Mouse (Mus musculus): ENCODE results near the gene Ovch2. TPM values are rescaled to one million over a fixed set of nuclear protein-coding genes. Genes with fewer than 3 reads are reported as not detected.

The Ovch2 gene
- polyA plus RNA-seq, 1 experiment = not detected

DNA sequence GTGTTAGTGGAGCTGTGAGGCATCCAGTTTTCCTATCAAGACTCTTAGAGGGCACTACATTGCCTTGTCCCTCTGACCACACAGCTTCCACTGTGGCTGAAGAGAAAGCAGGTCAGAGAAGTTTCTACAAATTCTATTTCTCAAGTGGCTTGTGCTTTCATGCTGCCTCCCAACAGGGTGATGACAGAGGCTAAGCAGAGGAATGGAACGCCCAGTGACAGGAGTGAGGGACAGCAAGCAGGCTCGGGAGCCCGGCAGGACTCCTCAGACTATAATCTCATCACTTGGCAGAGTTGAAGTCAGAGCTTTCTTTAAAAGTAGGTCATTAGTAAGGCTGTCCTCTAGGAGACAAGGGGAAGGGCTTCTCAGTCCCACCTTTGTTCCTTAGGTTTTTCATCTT lies 45.1 kb downstream of the Ovch2 start:
- Histone ChIP-seq H3K4me3 (ENCODE audit: insufficient read depth, low read depth, low read length) (no peak overlapping the region), H3K27ac (replicated peaks; ENCODE audit: low read depth, low read length) (no peak overlapping the region), H3K4me1 (ENCODE audit: control insufficient read depth, insufficient read depth, insufficient read length, low read length) (no peaks in the 10 kb centered on the region)

DNA sequence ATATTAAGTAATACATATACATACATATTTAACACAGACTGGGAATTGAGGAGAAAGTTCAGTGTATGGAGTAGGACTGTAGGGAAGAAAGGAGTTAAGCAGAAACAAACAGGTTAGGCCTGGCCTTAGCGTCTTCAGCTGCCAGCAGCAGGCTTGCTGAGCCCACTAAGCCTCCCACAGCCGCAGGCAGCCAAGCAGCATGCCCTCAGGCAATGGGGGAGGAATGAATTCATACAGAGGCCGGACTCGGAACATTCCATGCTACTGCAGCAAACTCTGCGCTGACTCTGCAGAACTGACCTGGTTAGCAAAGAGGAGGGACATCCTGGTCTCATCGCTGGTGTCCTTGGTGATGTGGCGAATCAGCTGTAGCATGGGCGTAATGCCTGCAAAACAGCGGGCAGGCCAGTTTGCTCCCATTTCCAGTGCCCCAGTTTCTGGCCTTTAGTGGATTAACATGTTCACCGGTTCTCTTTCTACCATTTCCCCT lies 48.9 kb downstream of the Ovch2 start:
- Histone ChIP-seq H3K4me1 (ENCODE audit: control insufficient read depth, insufficient read depth, insufficient read length, low read length) (no peaks in the 10 kb centered on the region), H3K27ac (replicated peaks; ENCODE audit: low read depth, low read length) (no peak overlapping the region), H3K4me3 (ENCODE audit: insufficient read depth, low read depth, low read length) (no peak overlapping the region)

DNA sequence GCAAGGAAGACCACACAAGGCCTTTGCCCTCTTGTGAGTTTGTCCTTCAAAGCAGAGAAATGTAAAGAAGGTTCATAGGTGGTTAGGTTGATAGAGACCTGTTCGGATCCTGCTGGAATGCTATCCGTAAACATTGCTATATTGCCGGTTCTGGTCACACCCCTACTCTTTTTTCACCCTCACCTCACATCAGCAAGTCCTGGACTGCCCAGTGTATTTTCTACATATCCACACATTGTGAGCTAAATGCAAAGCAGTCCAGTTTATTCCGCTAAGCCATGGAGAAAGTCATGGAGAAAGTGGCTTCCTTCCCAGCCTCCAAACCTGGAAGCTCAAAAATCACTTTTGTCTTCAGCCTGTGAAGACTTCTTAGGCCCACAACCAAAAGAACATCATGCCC lies 51.3 kb downstream of the Ovch2 start:
- Histone ChIP-seq H3K27ac (replicated peaks; ENCODE audit: low read depth, low read length) (no peak overlapping the region), H3K4me3 (ENCODE audit: insufficient read depth, low read depth, low read length) (no peak overlapping the region), H3K4me1 (ENCODE audit: control insufficient read depth, insufficient read depth, insufficient read length, low read length) (no peaks in the 10 kb centered on the region)

DNA sequence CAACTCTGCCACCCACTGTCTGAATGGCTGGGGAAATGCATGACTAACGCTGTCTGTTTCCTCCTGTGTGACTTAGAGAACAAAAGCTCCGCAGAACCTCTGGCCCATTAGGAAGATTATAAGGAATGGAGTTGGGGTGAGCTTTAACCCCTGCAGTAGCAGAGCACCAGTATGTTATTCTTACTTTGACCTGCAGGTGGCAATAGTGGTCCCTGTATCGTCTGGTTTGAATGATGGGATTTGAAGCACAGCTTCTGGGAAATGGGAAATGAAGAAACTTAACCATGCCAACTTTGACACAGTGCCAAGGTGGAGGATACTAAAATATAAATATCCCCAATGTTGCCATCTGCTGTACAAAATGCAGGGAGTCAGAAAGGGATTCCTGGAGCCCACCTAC lies 51.7 kb downstream of the Ovch2 start:
- Histone ChIP-seq H3K4me3 (ENCODE audit: insufficient read depth, low read depth, low read length) (no peak overlapping the region), H3K27ac (replicated peaks; ENCODE audit: low read depth, low read length) (no peak overlapping the region), H3K4me1 (ENCODE audit: control insufficient read depth, insufficient read depth, insufficient read length, low read length) (no peaks in the 10 kb centered on the region)

DNA sequence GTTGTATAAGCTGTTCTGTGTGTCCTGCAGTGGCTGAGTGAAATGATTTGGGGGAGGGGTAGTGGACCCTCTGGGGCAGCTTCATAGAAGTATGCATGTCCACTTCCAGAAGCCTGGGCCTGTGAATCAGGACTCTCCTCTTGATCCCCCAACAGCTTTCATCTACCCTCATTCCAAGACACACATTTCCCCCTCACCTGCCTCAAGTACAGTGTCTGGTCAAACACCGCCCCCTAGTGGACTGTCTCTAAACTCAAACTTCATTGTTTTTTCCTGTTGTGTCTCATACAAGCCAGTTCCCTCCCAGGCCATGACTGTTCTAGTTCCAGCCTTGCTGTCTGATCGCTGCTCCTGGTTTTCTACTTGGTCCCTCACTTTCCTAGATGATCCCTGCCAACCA lies 53.1 kb downstream of the Ovch2 start:
- Histone ChIP-seq H3K4me1 (ENCODE audit: control insufficient read depth, insufficient read depth, insufficient read length, low read length) (no peaks in the 10 kb centered on the region), H3K27ac (replicated peaks; ENCODE audit: low read depth, low read length) (no peak overlapping the region), H3K4me3 (ENCODE audit: insufficient read depth, low read depth, low read length) (no peak overlapping the region)

DNA sequence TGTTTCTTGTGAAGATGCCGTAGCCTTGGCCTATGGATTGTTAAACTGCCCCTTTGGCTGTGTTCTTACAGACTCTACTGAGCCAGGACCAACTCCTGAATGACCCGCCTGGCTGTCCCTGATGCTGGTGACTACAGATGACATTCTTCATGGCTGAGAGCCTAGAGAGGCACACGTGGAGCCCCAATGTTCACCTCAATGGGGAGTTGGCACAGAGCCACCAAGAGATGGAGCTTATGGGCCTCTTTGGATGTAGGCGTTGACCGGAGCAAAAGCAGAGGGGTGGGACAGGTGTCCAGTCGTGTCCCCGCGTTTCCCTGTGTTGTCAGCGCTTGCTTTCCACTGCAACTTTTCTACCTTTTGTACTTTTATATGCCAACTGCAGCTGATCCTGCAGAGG lies 53.5 kb downstream of the Ovch2 start:
- H3K27ac ChIP-seq (replicated peaks; ENCODE audit: low read depth, low read length) = no peak overlapping the region
- no peaks in the 10 kb centered on the region for H3K4me1 ChIP-seq (ENCODE audit: control insufficient read depth, insufficient read depth, insufficient read length, low read length)
- H3K4me3 ChIP-seq (ENCODE audit: insufficient read depth, low read depth, low read length) = no peak overlapping the region

DNA sequence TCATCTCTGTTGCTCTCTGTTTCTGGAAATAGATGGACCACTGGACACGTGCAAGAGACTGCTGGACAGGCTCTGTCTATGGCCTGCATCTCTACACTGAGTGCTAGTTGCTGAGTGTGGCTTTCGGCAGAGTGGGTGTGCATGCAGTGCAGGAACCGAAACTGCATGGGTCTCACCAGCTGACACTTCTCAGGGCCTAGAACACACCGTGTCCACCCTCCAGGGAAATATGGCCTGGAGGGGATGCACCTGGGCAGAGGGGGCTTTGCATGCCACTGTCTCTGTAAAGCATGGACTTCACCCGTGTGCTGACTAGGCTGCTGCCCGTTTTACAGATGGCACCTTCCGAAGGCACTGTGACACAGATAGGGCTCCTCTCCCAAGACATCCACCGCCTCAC lies 55.0 kb downstream of the Ovch2 start:
- Histone ChIP-seq H3K27ac (replicated peaks; ENCODE audit: low read depth, low read length) (no peak overlapping the region), H3K4me3 (ENCODE audit: insufficient read depth, low read depth, low read length) (no peak overlapping the region), H3K4me1 (ENCODE audit: control insufficient read depth, insufficient read depth, insufficient read length, low read length) (no peaks in the 10 kb centered on the region)

DNA sequence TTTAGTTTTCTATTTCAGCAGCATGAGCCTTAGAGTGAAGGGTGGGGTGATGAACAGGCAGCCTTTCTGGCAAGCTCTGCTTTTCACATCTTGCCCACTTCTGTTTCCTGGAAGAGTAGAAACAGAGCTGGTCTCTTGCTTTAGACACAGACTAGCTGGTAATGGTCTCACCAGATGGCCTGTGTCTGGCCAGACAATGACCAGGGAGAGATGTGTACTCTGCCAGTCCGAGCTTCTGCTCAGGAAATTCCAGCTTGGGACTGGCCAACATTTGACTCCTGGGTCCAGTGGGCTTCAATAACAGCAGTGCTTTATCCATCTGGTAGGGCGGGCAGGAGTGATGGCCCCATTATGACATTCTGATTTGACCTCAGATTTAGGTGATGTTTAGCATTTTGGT lies 55.9 kb downstream of the Ovch2 start:
- Histone ChIP-seq H3K4me3 (ENCODE audit: insufficient read depth, low read depth, low read length) (no peak overlapping the region), H3K4me1 (ENCODE audit: control insufficient read depth, insufficient read depth, insufficient read length, low read length) (no peaks in the 10 kb centered on the region), H3K27ac (replicated peaks; ENCODE audit: low read depth, low read length) (no peak overlapping the region)

DNA sequence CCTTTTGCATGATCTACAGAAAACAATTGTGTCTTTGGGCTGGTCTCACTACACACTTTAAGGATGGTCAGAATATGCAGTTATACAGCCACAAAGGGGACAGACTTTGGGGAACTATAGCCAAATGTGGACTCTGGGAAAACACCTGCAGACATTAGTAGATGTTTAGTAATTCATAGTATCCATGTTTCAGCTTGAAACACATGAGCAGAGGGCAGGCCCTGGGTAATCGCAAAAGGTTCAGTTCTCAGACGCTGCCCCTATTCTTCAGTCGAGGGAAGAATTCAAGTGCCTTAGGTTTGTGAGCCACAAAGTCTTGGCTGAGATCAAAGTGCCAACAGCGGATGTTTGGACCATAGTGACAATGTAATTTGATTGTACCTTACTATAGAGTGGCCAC lies 56.6 kb downstream of the Ovch2 start:
- no peak overlapping the region for H3K4me3 ChIP-seq (ENCODE audit: insufficient read depth, low read depth, low read length)
- no peaks in the 10 kb centered on the region for H3K4me1 ChIP-seq (ENCODE audit: control insufficient read depth, insufficient read depth, insufficient read length, low read length)
- H3K27ac ChIP-seq (replicated peaks; ENCODE audit: low read depth, low read length) = no peak overlapping the region

DNA sequence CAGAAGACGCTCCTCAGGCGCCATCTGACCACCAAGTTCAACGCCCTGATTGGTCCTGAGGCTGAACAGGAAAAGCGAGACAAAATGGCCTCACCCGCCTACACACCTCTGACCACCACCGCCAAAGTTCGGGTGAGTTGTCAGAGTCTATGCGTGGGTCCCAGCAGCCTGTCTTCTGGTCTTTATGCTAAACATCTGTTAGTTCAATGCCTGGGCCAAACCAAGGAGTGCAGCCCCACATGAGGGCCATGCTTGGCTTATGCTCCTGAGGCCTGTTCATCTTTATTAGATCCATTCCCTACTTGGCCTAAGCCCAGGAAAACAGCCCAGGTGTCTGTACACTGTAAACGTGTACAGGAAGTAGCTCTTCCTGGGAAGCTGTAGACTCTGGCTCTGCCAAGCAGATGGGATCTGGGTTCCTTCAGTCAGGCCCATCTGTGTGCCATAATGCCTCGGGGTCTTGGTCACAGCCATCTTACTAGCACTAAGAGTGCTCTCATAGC lies 58.0 kb downstream of the Ovch2 start:
- no peak overlapping the region for H3K27ac ChIP-seq (replicated peaks; ENCODE audit: low read depth, low read length)
- no peak overlapping the region for H3K4me3 ChIP-seq (ENCODE audit: insufficient read depth, low read depth, low read length)
- H3K4me1 ChIP-seq (ENCODE audit: control insufficient read depth, insufficient read depth, insufficient read length, low read length) = no peaks in the 10 kb centered on the region

DNA sequence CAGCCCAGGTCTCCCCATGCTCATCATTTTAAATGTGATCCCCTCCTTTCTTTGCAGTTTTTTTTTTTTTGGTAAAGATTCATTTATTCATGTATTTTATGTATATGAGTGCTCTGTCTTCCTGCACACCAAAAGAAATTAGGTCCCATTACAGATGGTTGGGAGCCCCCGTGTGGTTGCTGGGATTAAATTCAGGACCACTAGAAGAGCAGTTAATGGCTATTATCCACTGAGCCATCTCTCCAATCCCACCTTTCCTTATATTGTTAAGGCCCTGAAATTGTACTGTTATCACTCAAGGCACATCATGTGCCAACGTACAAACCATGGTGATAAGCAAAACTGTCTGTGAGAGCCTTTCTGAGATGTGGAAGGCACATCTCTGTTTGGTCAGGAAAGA lies 62.3 kb downstream of the Ovch2 start:
- Histone ChIP-seq H3K4me3 (ENCODE audit: insufficient read depth, low read depth, low read length) (no peak overlapping the region), H3K4me1 (ENCODE audit: control insufficient read depth, insufficient read depth, insufficient read length, low read length) (no peaks in the 10 kb centered on the region), H3K27ac (replicated peaks; ENCODE audit: low read depth, low read length) (no peak overlapping the region)

DNA sequence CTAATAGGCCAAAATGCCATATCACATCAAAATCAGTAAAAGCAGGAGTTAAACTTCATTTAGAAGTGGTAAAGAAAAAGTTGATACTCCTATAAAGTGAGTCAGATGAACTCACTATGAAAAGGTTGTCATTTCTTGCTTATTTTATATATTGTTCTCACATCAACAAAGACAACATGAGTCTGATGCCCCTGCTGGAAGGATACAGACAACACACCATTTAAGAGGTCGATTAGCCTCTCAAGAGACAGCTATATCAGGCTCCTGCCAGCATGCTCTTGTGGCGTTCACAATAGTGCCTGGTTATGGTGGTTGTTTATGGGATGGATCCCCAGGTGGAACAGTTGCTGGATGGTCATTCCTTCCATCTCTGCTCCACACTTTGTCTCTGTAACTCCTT lies 67.8 kb downstream of the Ovch2 start:
- Histone ChIP-seq H3K4me1 (ENCODE audit: control insufficient read depth, insufficient read depth, insufficient read length, low read length) (no peaks in the 10 kb centered on the region), H3K27ac (replicated peaks; ENCODE audit: low read depth, low read length) (no peak overlapping the region), H3K4me3 (ENCODE audit: insufficient read depth, low read depth, low read length) (no peak overlapping the region)

Other genes with a start within 250 kb of the Ovch2 start
- 4.7 and 7.1 TPM in 2 replicates for gene Olfml1, start 233.8 kb downstream of the Ovch2 start, polyA plus RNA-seq (2012; ENCODE audit: insufficient read depth, insufficient read length, missing spikeins)
- 1.7 TPM in 2 replicates for gene Ppfibp2, start 206.0 kb downstream of the Ovch2 start, polyA plus RNA-seq (2012; ENCODE audit: insufficient read depth, insufficient read length, missing spikeins)
- gene 5330417H12Rik, start 176.0 kb downstream of the Ovch2 start, polyA plus RNA-seq (2012; ENCODE audit: insufficient read depth, insufficient read length, missing spikeins) = not detected in 2 replicates
- not detected in 2 replicates for gene Cyb5r2, start 43.2 kb downstream of the Ovch2 start, polyA plus RNA-seq (2012; ENCODE audit: insufficient read depth, insufficient read length, missing spikeins)
- gene Olfr467, start 11.1 kb upstream of the Ovch2 start, polyA plus RNA-seq (2012; ENCODE audit: insufficient read depth, insufficient read length, missing spikeins) = not detected in 2 replicates
- not detected in 2 replicates for gene Olfr469, start 24.3 kb upstream of the Ovch2 start, polyA plus RNA-seq (2012; ENCODE audit: insufficient read depth, insufficient read length, missing spikeins)
- not detected in 2 replicates for gene Olfr470, start 46.3 kb upstream of the Ovch2 start, polyA plus RNA-seq (2012; ENCODE audit: insufficient read depth, insufficient read length, missing spikeins)
- gene Olfr472, start 96.7 kb upstream of the Ovch2 start, polyA plus RNA-seq (2012; ENCODE audit: insufficient read depth, insufficient read length, missing spikeins) = not detected in 2 replicates
- gene Olfr473, start 129.2 kb upstream of the Ovch2 start, polyA plus RNA-seq (2012; ENCODE audit: insufficient read depth, insufficient read length, missing spikeins) = not detected in 2 replicates
- not detected in 2 replicates for gene Olfr474, start 153.4 kb upstream of the Ovch2 start, polyA plus RNA-seq (2012; ENCODE audit: insufficient read depth, insufficient read length, missing spikeins)
- not detected in 2 replicates for gene Olfr476, start 163.6 kb upstream of the Ovch2 start, polyA plus RNA-seq (2012; ENCODE audit: insufficient read depth, insufficient read length, missing spikeins)
- gene Olfr477, start 185.5 kb upstream of the Ovch2 start, polyA plus RNA-seq (2012; ENCODE audit: insufficient read depth, insufficient read length, missing spikeins) = not detected in 2 replicates
- not detected in 2 replicates for gene Olfr478, start 232.8 kb upstream of the Ovch2 start, polyA plus RNA-seq (2012; ENCODE audit: insufficient read depth, insufficient read length, missing spikeins)
- gene Olfr479, start 249.5 kb upstream of the Ovch2 start, polyA plus RNA-seq (2012; ENCODE audit: insufficient read depth, insufficient read length, missing spikeins) = not detected in 2 replicates

All from brown adipose tissue, adult 24 weeks (tissue).